Mouse (Mus musculus) heart, embryonic 10.5 days (tissue): ENCODE measurements around the gene Tspan9. TPM values are rescaled to one million over a fixed set of nuclear protein-coding genes. Genes with fewer than 3 reads are reported as not detected.

ENCODE experiments used
- DNase-seq: peaks from one replicate; pipeline ENCODE4 v3.0.0-alpha.2; 2017; ENCODE audit warnings: low spot score
- H3K27ac ChIP-seq: fragments of 300-500 bp; sonication (generic); 2 replicates; pipeline ENCODE4 v1.5.1; 2016; ENCODE audit warnings: mild to moderate bottlenecking
- H3K27me3 ChIP-seq: fragments of 300-500 bp; sonication (generic); 2 replicates; pipeline ENCODE4 v1.6.1; 2016; ENCODE audit warnings: mild to moderate bottlenecking; ENCODE audit not compliant: poor library complexity, insufficient read depth, severe bottlenecking
- H3K36me3 ChIP-seq: fragments of 300-500 bp; sonication (generic); 2 replicates; pipeline ENCODE4 v1.6.1; 2016; ENCODE audit warnings: mild to moderate bottlenecking, moderate library complexity
- H3K4me1 ChIP-seq: fragments of 300-500 bp; sonication (generic); 2 replicates; pipeline ENCODE4 v1.6.1; 2016; ENCODE audit warnings: mild to moderate bottlenecking
- H3K4me3 ChIP-seq: fragments of 300-500 bp; sonication (generic); 2 replicates; pipeline ENCODE4 v1.5.1; 2016; ENCODE audit warnings: mild to moderate bottlenecking, moderate library complexity
- H3K9me3 ChIP-seq: fragments of 300-500 bp; sonication (generic); 2 replicates; pipeline ENCODE4 v1.6.1; 2016; ENCODE audit warnings: mild to moderate bottlenecking, moderate library complexity
- WGBS: fragments of 180-500 bp; shearing (Covaris S2); methylation state at CpG from one replicate; pipeline ENCODE4 v1.1.7; 2016; 5-methylcytosine and 5-hydroxymethylcytosine counted together
- polyA plus RNA-seq: library from polyadenylated mRNA; unstranded; fragments of >200 nt; fragmentation: Nextera tagmentation; extraction: Ambion mirVana; gene quantifications from 2 replicates; pipeline ENCODE4 v1.2.1, GENCODE M21; 2016

Tspan9 gene
- polyA plus RNA-seq, 1 experiment from 2014 or later, result 111 TPM

GRCm38 (mm10) chr6:128007982-128008562 is 135.3 kb downstream of the Tspan9 start:
- H3K4me1 ChIP-seq, result peaks cover 99% of the 10 kb centered on the region
- no peaks in the 10 kb centered on the region for H3K27me3 ChIP-seq
- no peak for DNase-seq
- no peaks in the 10 kb centered on the region for H3K9me3 ChIP-seq
- 67% methylated on average over 5 of the region's 5 CpGs for WGBS
- H3K27ac ChIP-seq, result peak overlapping the region; percentile 60; the same call in 1 of the 2 replicates
- H3K4me3 ChIP-seq, result no peak overlapping the region
- H3K36me3 ChIP-seq, result no peaks in the 10 kb centered on the region

GRCm38 (mm10) chr6:128007241-128007701 is 136.1 kb downstream of the Tspan9 start:
- Histone ChIP-seq H3K4me1 (peaks cover 99% of the 10 kb centered on the region), H3K27ac (no peak overlapping the region; the same call in 1 of the 2 replicates), H3K4me3 (no peak overlapping the region), H3K9me3 (no peaks in the 10 kb centered on the region), H3K36me3 (no peaks in the 10 kb centered on the region), H3K27me3 (no peaks in the 10 kb centered on the region)
- DNase-seq, result no peak
- WGBS, result 72% methylated on average over 12 of the region's 12 CpGs

- DNase-seq, result no peak
- no peaks in the 10 kb centered on the region for H3K9me3 ChIP-seq
- no peaks in the 10 kb centered on the region for H3K27me3 ChIP-seq
- H3K4me1 ChIP-seq, result peaks cover 98% of the 10 kb centered on the region
- H3K4me3 ChIP-seq, result no peak overlapping the region
- no peaks in the 10 kb centered on the region for H3K36me3 ChIP-seq
- WGBS, result 31% methylated on average over 8 of the region's 8 CpGs
- H3K27ac ChIP-seq, result no peak overlapping the region; the same call in 1 of the 2 replicates
Observed at GRCm38 (mm10) chr6:128006156-128006555, 137.2 kb downstream of the Tspan9 start.

GRCm38 (mm10) chr6:128004544-128004943 is 138.8 kb downstream of the Tspan9 start:
- Histone ChIP-seq H3K27ac (peak overlapping the region; percentile 43; the same call in 1 of the 2 replicates), H3K36me3 (no peaks in the 10 kb centered on the region), H3K4me1 (peaks cover 90% of the 10 kb centered on the region), H3K9me3 (no peaks in the 10 kb centered on the region), H3K4me3 (no peak overlapping the region), H3K27me3 (no peaks in the 10 kb centered on the region)
- no peak for DNase-seq
- 63% methylated on average over 16 of the region's 16 CpGs for WGBS

GRCm38 (mm10) chr6:128003542-128003941 is 139.9 kb downstream of the Tspan9 start:
- H3K36me3 ChIP-seq, result 0 out of 2 replicates have a peak, but pooled peaks cover 1% of the 10 kb centered on the region
- 65% methylated on average over 5 of the region's 5 CpGs for WGBS
- H3K27ac ChIP-seq, result peak overlapping the region; percentile 72
- no peaks in the 10 kb centered on the region for H3K9me3 ChIP-seq
- no peak for DNase-seq
- H3K4me3 ChIP-seq, result no peak overlapping the region
- H3K27me3 ChIP-seq, result no peaks in the 10 kb centered on the region
- H3K4me1 ChIP-seq, result peaks cover 80% of the 10 kb centered on the region

GRCm38 (mm10) chr6:128002667-128003066 is 140.7 kb downstream of the Tspan9 start:
- H3K4me1 ChIP-seq, result peaks cover 72% of the 10 kb centered on the region
- no peaks in the 10 kb centered on the region for H3K27me3 ChIP-seq
- no peak for DNase-seq
- no peak overlapping the region for H3K4me3 ChIP-seq
- peaks cover 10% of the 10 kb centered on the region for H3K36me3 ChIP-seq
- peak overlapping the region; percentile 48; the same call in 1 of the 2 replicates for H3K27ac ChIP-seq
- no peaks in the 10 kb centered on the region for H3K9me3 ChIP-seq
- WGBS, result 79% methylated on average over 4 of the region's 4 CpGs

GRCm38 (mm10) chr6:128002104-128002503 is 141.3 kb downstream of the Tspan9 start:
- WGBS, result 76% methylated on average over 10 of the region's 10 CpGs
- Histone ChIP-seq H3K4me1 (peaks cover 66% of the 10 kb centered on the region), H3K4me3 (no peak overlapping the region), H3K36me3 (peaks cover 15% of the 10 kb centered on the region), H3K9me3 (no peaks in the 10 kb centered on the region), H3K27ac (peak overlapping the region; percentile 48; the same call in 1 of the 2 replicates), H3K27me3 (no peaks in the 10 kb centered on the region)
- no peak for DNase-seq

GRCm38 (mm10) chr6:128001587-128001986 is 141.8 kb downstream of the Tspan9 start:
- H3K36me3 ChIP-seq, result peaks cover 17% of the 10 kb centered on the region
- H3K27ac ChIP-seq, result no peak overlapping the region
- peaks cover 61% of the 10 kb centered on the region for H3K4me1 ChIP-seq

GRCm38 (mm10) chr6:128000777-128001176 is 142.6 kb downstream of the Tspan9 start:
- DNase-seq, result no peak
- Histone ChIP-seq H3K9me3 (no peaks in the 10 kb centered on the region), H3K27ac (no peak overlapping the region), H3K4me1 (peaks cover 56% of the 10 kb centered on the region), H3K36me3 (peaks cover 17% of the 10 kb centered on the region), H3K27me3 (no peaks in the 10 kb centered on the region), H3K4me3 (no peak overlapping the region)
- WGBS, result 82% methylated on average over 3 of the region's 3 CpGs

More at GRCm38 (mm10) chr6:128001587-128001986, 141.8 kb downstream of the Tspan9 start:
- Histone ChIP-seq H3K9me3 (no peaks in the 10 kb centered on the region), H3K4me3 (no peak overlapping the region), H3K27me3 (no peaks in the 10 kb centered on the region)
- 52% methylated on average over 1 of the region's 1 CpGs for WGBS
- DNase-seq, result no peak

- Histone ChIP-seq H3K4me3 (no peak overlapping the region), H3K27ac (0 out of 2 replicates have a peak overlapping the region, but pooled peaks have one; percentile 8), H3K27me3 (no peaks in the 10 kb centered on the region), H3K9me3 (no peaks in the 10 kb centered on the region), H3K36me3 (peaks cover 17% of the 10 kb centered on the region), H3K4me1 (peaks cover 55% of the 10 kb centered on the region)
- 79% methylated on average over 2 of the region's 2 CpGs for WGBS
- no peak for DNase-seq
Observed at GRCm38 (mm10) chr6:127999118-127999517, 144.3 kb downstream of the Tspan9 start.

GRCm38 (mm10) chr6:127996928-127997327 is 146.5 kb downstream of the Tspan9 start:
- WGBS, result 80% methylated on average over 5 of the region's 5 CpGs
- Histone ChIP-seq H3K27ac (no peak overlapping the region), H3K9me3 (no peaks in the 10 kb centered on the region), H3K27me3 (no peaks in the 10 kb centered on the region), H3K36me3 (peaks cover 28% of the 10 kb centered on the region), H3K4me3 (no peak overlapping the region), H3K4me1 (peaks cover 55% of the 10 kb centered on the region)
- DNase-seq, result no peak

- Histone ChIP-seq H3K9me3 (no peaks in the 10 kb centered on the region), H3K4me3 (no peak overlapping the region), H3K4me1 (peaks cover 79% of the 10 kb centered on the region), H3K36me3 (peaks cover 21% of the 10 kb centered on the region), H3K27ac (peak overlapping the region; percentile 78; the same call in 1 of the 2 replicates), H3K27me3 (no peaks in the 10 kb centered on the region)
- DNase-seq, result no peak
- 78% methylated on average over 8 of the region's 8 CpGs for WGBS
Observed at GRCm38 (mm10) chr6:127992993-127993392, 150.4 kb downstream of the Tspan9 start.

GRCm38 (mm10) chr6:127991509-127992176 is 151.8 kb downstream of the Tspan9 start:
- peak; percentile 85 for DNase-seq
- peaks cover 93% of the 10 kb centered on the region for H3K4me1 ChIP-seq
- no peak overlapping the region for H3K4me3 ChIP-seq
- WGBS, result 60% methylated on average over 11 of the region's 11 CpGs
- peak overlapping the region; percentile 78 for H3K27ac ChIP-seq
- H3K36me3 ChIP-seq, result peaks cover 10% of the 10 kb centered on the region
- no peaks in the 10 kb centered on the region for H3K9me3 ChIP-seq
- H3K27me3 ChIP-seq, result no peaks in the 10 kb centered on the region
